Mouse (Mus musculus) stomach, embryonic 16.5 days (tissue): Measurements from ENCODE around the gene Jsrp1. TPM values are rescaled to one million over a fixed set of nuclear protein-coding genes. Genes with fewer than 3 reads are reported as not detected.

ENCODE experiments used
- ATAC-seq: fragments of 200-750 bp; cut with Nextera tagmentation; 2 replicates; pipeline ENCODE4 v1.8.0; 2017; ENCODE audit warnings: moderate number of reproducible peaks, moderate TSS enrichment; ENCODE audit not compliant: insufficient read depth, low FRiP score
- H3K27ac ChIP-seq: fragments of 300-500 bp; sonication (generic); 2 replicates; pipeline ENCODE4 v1.5.1; 2014; ENCODE audit warnings: low read length
- H3K27me3 ChIP-seq: fragments of 300-500 bp; sonication (generic); 2 replicates; pipeline ENCODE4 v1.6.1; 2014; ENCODE audit warnings: low read length, control low read depth, mixed read lengths; ENCODE audit not compliant: control insufficient read depth, insufficient read depth
- H3K36me3 ChIP-seq: fragments of 300-500 bp; sonication (generic); 2 replicates; pipeline ENCODE4 v1.6.1; 2014; ENCODE audit warnings: low read length; ENCODE audit not compliant: control insufficient read depth, insufficient read depth
- H3K4me1 ChIP-seq: fragments of 300-500 bp; sonication (generic); 2 replicates; pipeline ENCODE4 v1.6.1; 2014; ENCODE audit warnings: low read length, control low read depth, mixed read lengths; ENCODE audit not compliant: control insufficient read depth, insufficient read depth
- H3K4me2 ChIP-seq: fragments of 300-500 bp; sonication (generic); 2 replicates; pipeline ENCODE4 v1.6.1; 2014; ENCODE audit warnings: low read depth, low read length, mixed read lengths
- H3K4me3 ChIP-seq: fragments of 300-500 bp; sonication (generic); replicated peaks from 2 replicates; pipeline ENCODE4 v1.5.1; 2014; ENCODE audit warnings: mild to moderate bottlenecking, low read length
- H3K9ac ChIP-seq: fragments of 300-500 bp; sonication (generic); 2 replicates; pipeline ENCODE4 v1.6.1; 2014; ENCODE audit warnings: low read length
- H3K9me3 ChIP-seq: fragments of 300-500 bp; sonication (generic); replicated peaks from 2 replicates; pipeline ENCODE4 v1.6.1; 2016; ENCODE audit warnings: low read length, control low read depth; ENCODE audit not compliant: control insufficient read depth
- WGBS: fragments of 180-500 bp; shearing (Covaris S2); extraction: QIAGEN DNeasy Blood & Tissue Kit; methylation state at CpG from one replicate; pipeline ENCODE4 v1.1.7; 2014; 5-methylcytosine and 5-hydroxymethylcytosine counted together
- microRNA counts: library from miRNA; unstranded; fragments of <30 nt; microRNA quantifications from one replicate; lab custom pipeline; 2016
- microRNA-seq: library from miRNA; unstranded; fragments of <30 nt; microRNA quantifications from one replicate; pipeline ENCODE4, GENCODE M21; 2016
- polyA plus RNA-seq: library from polyadenylated mRNA; unstranded; fragments of >200 nt; fragmentation: Nextera tagmentation; extraction: Ambion mirVana; gene quantifications from 2 replicates; pipeline ENCODE4 v1.2.1, GENCODE M21; 2015

Gene Jsrp1
- polyA plus RNA-seq, 1 experiment from 2014 or later, result 8.4 TPM

GRCm38 (mm10) chr10:80765746-80766145, 47.6 kb downstream of the Jsrp1 start:
- H3K9ac ChIP-seq, result no peak overlapping the region
- 50% methylated on average over 2 of the region's 2 CpGs for WGBS
- peak overlapping the region; percentile 42 for H3K27ac ChIP-seq

GRCm38 (mm10) chr10:80763502-80763901, 49.8 kb downstream of the Jsrp1 start:
- 83% methylated on average over 2 of the region's 2 CpGs for WGBS
- 0 out of 2 replicates have a peak, but pooled peaks cover 15% of the 10 kb centered on the region for H3K36me3 ChIP-seq
- H3K27ac ChIP-seq, result no peak overlapping the region

More at GRCm38 (mm10) chr10:80765746-80766145, 47.6 kb downstream of the Jsrp1 start:
- Histone ChIP-seq H3K4me2 (no peak overlapping the region), H3K9me3 (no peaks in the 10 kb centered on the region), H3K4me1 (peaks cover 14% of the 10 kb centered on the region), H3K4me3 (no peak overlapping the region), H3K36me3 (0 out of 2 replicates have a peak, but pooled peaks cover 15% of the 10 kb centered on the region), H3K27me3 (no peaks in the 10 kb centered on the region)
- ATAC-seq, result no peak

GRCm38 (mm10) chr10:80761821-80762220, 51.5 kb downstream of the Jsrp1 start:
- Histone ChIP-seq H3K9me3 (no peaks in the 10 kb centered on the region), H3K27me3 (no peaks in the 10 kb centered on the region), H3K9ac (no peak overlapping the region), H3K4me1 (peaks cover 37% of the 10 kb centered on the region), H3K4me2 (no peak overlapping the region), H3K27ac (no peak overlapping the region), H3K4me3 (no peak overlapping the region), H3K36me3 (0 out of 2 replicates have a peak, but pooled peaks cover 12% of the 10 kb centered on the region)
- 62% methylated on average over 3 of the region's 3 CpGs for WGBS
- ATAC-seq, result no peak

More at GRCm38 (mm10) chr10:80763502-80763901, 49.8 kb downstream of the Jsrp1 start:
- Histone ChIP-seq H3K4me2 (no peak overlapping the region), H3K4me1 (peaks cover 21% of the 10 kb centered on the region), H3K27me3 (no peaks in the 10 kb centered on the region), H3K9ac (no peak overlapping the region), H3K4me3 (no peak overlapping the region), H3K9me3 (no peaks in the 10 kb centered on the region)
- no peak for ATAC-seq

- Histone ChIP-seq H3K27ac (no peak overlapping the region; the same call in 1 of the 2 replicates), H3K9ac (no peak overlapping the region; the same call in 1 of the 2 replicates)
- WGBS, result 71% methylated on average over 4 of the region's 4 CpGs
Observed at GRCm38 (mm10) chr10:80760596-80761524, 52.4 kb downstream of the Jsrp1 start.

GRCm38 (mm10) chr10:80758651-80759050, 54.6 kb downstream of the Jsrp1 start:
- no peak overlapping the region for H3K9ac ChIP-seq
- H3K4me1 ChIP-seq, result peaks cover 46% of the 10 kb centered on the region
- no peak for ATAC-seq
- H3K27ac ChIP-seq, result no peak overlapping the region
- 65% methylated on average over 7 of the region's 7 CpGs for WGBS
- no peaks in the 10 kb centered on the region for H3K27me3 ChIP-seq
- no peak overlapping the region for H3K4me2 ChIP-seq
- no peak overlapping the region for H3K4me3 ChIP-seq
- H3K9me3 ChIP-seq, result no peaks in the 10 kb centered on the region
- no peaks in the 10 kb centered on the region for H3K36me3 ChIP-seq

More at GRCm38 (mm10) chr10:80760596-80761524, 52.4 kb downstream of the Jsrp1 start:
- Histone ChIP-seq H3K4me1 (peaks cover 44% of the 10 kb centered on the region), H3K36me3 (0 out of 2 replicates have a peak, but pooled peaks cover 8% of the 10 kb centered on the region), H3K9me3 (no peaks in the 10 kb centered on the region), H3K27me3 (no peaks in the 10 kb centered on the region), H3K4me2 (no peak overlapping the region), H3K4me3 (no peak overlapping the region)
- no peak for ATAC-seq

MicroRNAs encoded within 50 kb of the gene (microRNA counts, 519-probe panel; counts per million panel counts)
- not detected for microRNA mmu-miR-1982 (lab: Ali Mortazavi, UCI)

Small RNAs within 50 kb of the gene (microRNA-seq; reads per million reads assigned to microRNA genes)
- 1.3 reads per million for gene Mir1982

Other genes with a start within 250 kb of the Jsrp1 start
- gene Klf16, start 236.2 kb downstream of the Jsrp1 start, polyA plus RNA-seq, result 8.4 and 8.7 TPM in 2 replicates
- gene Abhd17a, start 223.2 kb downstream of the Jsrp1 start, polyA plus RNA-seq, result 42.9 and 44.3 TPM in 2 replicates
- gene Scamp4, start 210.6 kb downstream of the Jsrp1 start, polyA plus RNA-seq, result 92.1 and 99.9 TPM in 2 replicates
- gene Adat3, start 210.6 kb downstream of the Jsrp1 start, polyA plus RNA-seq, result 5.6 and 6.7 TPM in 2 replicates
- 3.7 and 4.8 TPM in 2 replicates for gene Gm49322, start 207.5 kb downstream of the Jsrp1 start, polyA plus RNA-seq
- gene Csnk1g2, start 190.7 kb downstream of the Jsrp1 start, polyA plus RNA-seq, result 18.1 TPM in 2 replicates
- 11.5 and 12.7 TPM in 2 replicates for gene Btbd2, start 156.4 kb downstream of the Jsrp1 start, polyA plus RNA-seq
- gene Mknk2, start 135.4 kb downstream of the Jsrp1 start, polyA plus RNA-seq, result 42.8 and 45.1 TPM in 2 replicates
- gene Mob3a, start 111.5 kb downstream of the Jsrp1 start, polyA plus RNA-seq, result 51.6 and 57.5 TPM in 2 replicates
- gene Izumo4, start 111.3 kb downstream of the Jsrp1 start, polyA plus RNA-seq, result 25.5 and 28.7 TPM in 2 replicates
- gene Ap3d1, start 71.2 kb downstream of the Jsrp1 start, polyA plus RNA-seq, result 62.5 and 66.3 TPM in 2 replicates
- 11.8 and 13.9 TPM in 2 replicates for gene Dot1l, start 58.3 kb downstream of the Jsrp1 start, polyA plus RNA-seq
- gene Sf3a2, start 15.3 kb downstream of the Jsrp1 start, polyA plus RNA-seq, result 51.3 and 53.7 TPM in 2 replicates
- gene Plekhj1, start 14.9 kb downstream of the Jsrp1 start, polyA plus RNA-seq, result 102 and 114 TPM in 2 replicates
- gene Amh, start 8.3 kb downstream of the Jsrp1 start, polyA plus RNA-seq, result not detected in 2 replicates
- gene Oaz1, start 13.2 kb upstream of the Jsrp1 start, polyA plus RNA-seq, result 1,560 and 1,582 TPM in 2 replicates
- gene Lingo3, start 30.5 kb upstream of the Jsrp1 start, polyA plus RNA-seq, result 0.05 and 0.12 TPM in 2 replicates
- 192 and 210 TPM in 2 replicates for gene Lsm7, start 41.7 kb upstream of the Jsrp1 start, polyA plus RNA-seq
- gene Sppl2b, start 41.8 kb upstream of the Jsrp1 start, polyA plus RNA-seq, result 40.0 and 42.7 TPM in 2 replicates
- gene Tmprss9, start 58.4 kb upstream of the Jsrp1 start, polyA plus RNA-seq, result 0.06 TPM in 1 of 2 replicates, not detected in the other
- 288 and 309 TPM in 2 replicates for gene Timm13, start 87.5 kb upstream of the Jsrp1 start, polyA plus RNA-seq
- 43.4 and 43.9 TPM in 2 replicates for gene Lmnb2, start 104.7 kb upstream of the Jsrp1 start, polyA plus RNA-seq
- gene Gadd45b, start 116.6 kb upstream of the Jsrp1 start, polyA plus RNA-seq, result 34.8 and 40.9 TPM in 2 replicates
- 5.2 and 6.1 TPM in 2 replicates for gene Gng7, start 201.4 kb upstream of the Jsrp1 start, polyA plus RNA-seq
- 0.49 and 0.57 TPM in 2 replicates for gene Diras1, start 212.2 kb upstream of the Jsrp1 start, polyA plus RNA-seq
- gene Slc39a3, start 223.9 kb upstream of the Jsrp1 start, polyA plus RNA-seq, result 18.2 and 20.9 TPM in 2 replicates
- 163 and 167 TPM in 2 replicates for gene Sgta, start 246.7 kb upstream of the Jsrp1 start, polyA plus RNA-seq